Mouse (Mus musculus) retina, embryonic 14.5 days (tissue): ENCODE results near the gene Cd84.

ENCODE experiments used
- DNase-seq: peaks from one replicate; pipeline ENCODE4 v3.0.0-alpha.2; 2015; ENCODE audit warnings: low spot score

Gene Cd84

DNA sequence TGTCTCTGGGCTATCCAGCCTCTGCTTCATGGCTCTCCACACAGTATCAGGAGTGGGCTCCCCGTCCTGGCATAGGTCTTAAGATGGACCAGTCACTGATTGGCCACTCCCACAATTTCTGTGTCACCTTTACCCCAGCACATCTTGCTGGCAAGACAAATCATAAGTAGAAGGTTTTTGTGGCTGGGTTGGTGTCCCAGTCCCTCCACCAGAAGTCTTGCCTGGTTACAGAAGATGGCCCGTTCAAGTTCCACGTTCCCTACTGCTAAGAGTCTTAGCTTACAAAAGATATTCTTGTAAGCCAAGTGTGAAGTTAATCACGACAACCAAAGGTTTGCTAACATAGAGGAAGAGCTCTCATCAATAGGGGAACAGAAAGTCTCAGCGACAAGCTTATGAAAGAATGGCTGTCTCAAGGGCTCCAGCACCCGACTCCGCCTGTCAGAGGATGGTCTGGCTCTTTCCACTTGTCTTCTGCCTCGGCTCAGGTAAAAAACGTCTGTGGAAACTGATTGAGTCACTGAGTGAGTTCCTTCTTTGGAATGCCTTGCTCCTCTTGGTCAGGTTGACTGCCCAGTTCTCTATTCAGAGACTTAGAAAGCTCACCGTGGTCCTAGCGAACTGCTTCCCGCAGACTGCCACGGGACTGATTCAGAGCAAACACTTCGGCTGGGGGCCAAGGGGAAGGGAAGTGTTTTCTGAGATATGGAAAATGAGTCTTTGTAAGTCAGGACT is 78.0 kb downstream of the Cd84 start, which contains the start of gene Slamf6:
Gene Slamf6, plus strand, starts transcription at position 211 of the 735 bp plus-strand sequence.
- no peak for DNase-seq

GRCm38 (mm10) chr1:171918136-171918920 is 78.8 kb downstream of the Cd84 start:
- no peak for DNase-seq

- no peak for DNase-seq
Observed at GRCm38 (mm10) chr1:171919193-171919592, 79.7 kb downstream of the Cd84 start.

- DNase-seq: no peak
Observed at GRCm38 (mm10) chr1:171919901-171920510, 80.5 kb downstream of the Cd84 start.

DNA sequence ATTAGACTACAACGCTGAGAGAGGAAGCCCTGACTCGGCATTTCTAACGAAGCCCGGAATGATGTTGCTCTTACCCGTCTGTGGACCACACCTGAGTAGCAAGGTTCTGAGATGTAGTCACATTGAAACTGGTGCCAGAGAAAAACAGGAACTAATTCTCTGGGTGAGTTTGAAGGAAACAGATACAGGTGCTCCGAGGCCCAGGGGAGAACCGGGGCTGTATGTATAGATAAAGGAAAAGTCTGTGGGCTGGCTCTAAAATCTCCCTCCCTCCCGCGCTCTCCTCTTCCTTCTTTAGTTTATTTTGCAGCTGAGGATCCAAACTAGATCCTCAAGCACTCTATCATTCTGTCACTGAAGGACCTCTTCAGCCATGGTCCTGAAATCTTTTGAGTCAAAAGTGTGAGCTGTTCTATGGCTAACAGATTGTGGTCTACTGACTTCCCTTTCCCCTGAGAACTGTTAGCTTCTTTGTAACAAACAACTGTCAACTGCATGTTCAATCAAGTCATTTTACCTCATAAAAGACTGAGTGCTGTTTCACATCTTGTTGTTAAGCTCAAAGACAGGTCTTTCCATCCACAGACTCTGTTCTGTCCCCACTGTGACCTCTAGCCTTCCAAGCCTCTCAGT is 81.6 kb downstream of the Cd84 start:
- DNase-seq: no peak

DNA sequence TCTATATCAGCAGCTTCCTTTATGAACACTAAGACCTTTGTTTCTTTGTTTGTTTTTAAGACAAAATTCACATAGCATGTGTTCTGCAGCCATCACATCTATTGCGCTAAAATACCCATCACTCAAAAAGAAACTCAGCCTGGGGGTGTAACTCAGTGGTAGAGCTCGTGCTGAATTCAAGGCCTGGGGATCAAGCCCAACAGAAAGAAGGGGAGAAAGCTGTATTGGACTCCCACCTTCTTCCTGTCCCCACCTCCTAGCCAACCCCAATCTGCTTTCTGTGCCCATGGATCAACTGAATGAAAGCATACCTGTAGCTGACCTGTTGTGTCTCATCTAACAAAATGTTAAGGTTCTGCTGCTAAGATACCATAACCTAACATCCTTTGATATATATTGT is 82.1 kb downstream of the Cd84 start:
- no peak for DNase-seq

DNA sequence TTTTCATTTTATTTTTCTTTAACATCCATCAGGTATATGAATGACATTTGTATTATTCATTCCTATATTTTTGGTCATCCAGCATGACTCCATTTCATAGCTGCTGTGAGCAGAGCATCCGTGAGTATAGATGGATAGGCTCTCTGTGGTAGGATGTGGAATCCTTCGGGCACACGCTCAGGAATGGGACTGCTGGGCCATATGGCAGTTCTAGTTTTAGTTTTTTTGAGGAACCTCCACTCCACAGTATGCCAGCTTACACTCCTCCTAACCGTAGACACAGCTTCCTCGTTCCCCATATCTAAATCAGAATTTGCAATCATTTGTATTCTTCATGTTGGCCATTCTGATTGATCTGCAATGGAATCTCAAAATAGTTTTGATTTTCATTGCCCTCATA is 83.3 kb downstream of the Cd84 start:
- no peak for DNase-seq

- DNase-seq: no peak
Observed at GRCm38 (mm10) chr1:171924900-171925299, 85.4 kb downstream of the Cd84 start.

- DNase-seq: no peak
Observed at GRCm38 (mm10) chr1:171933851-171934250, 94.4 kb downstream of the Cd84 start.

DNA sequence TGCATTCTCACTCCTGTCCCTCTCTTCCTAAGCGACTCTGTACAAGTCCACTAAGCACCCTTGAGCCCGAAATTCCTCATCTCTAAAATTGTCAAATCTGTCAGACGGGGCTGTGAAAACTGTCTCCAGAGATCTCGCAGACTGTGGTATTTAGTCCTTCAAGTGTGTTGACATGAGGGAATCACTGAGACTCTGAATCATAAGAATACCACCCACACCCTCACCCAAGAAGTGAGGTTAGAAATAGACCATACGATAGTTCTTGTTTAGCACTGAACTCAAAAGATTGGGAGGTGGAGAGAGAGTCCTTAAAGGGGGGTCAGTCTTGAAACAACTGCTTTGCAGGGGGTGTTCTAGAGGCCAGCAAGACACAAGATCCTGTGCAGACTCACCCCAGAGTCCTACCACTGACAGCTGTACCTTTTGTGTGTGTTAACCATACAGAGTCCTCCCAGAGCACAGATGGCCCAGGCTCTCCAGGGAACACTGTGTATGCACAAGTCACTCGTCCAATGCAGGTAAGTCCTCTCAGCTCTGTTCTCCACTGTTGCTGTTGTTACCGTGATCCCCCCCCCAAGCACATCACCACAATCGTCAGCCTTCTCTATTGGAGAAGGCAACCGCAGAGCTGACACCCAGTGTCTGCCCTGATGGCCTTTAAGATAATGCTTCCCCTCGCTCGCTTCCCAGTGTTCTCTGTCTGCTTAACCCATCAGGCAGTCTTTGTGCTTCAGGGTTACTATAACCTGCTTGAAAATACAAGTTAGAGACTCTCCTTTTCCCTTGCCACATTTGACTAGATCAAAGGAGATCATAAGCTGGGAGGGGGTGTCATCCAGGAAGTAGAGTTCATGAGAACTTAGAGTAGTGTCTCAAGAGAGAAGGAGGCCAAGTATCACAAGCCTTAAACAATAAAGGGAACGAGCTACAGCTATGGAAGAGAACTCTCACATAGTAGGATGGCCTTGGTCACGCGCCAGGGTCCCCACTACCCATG is 99.8 kb downstream of the Cd84 start:
- no peak for DNase-seq
